Mouse (Mus musculus) CD4-positive helper T cell, adult 2 months (primary cell): Measurements from ENCODE around the gene Omg.

Experiments used
- DNase-seq: peaks from one replicate; pipeline ENCODE4 v3.0.0-alpha.2; 2012; ENCODE audit warnings: low read depth, missing footprints, low spot score

Omg gene

GRCm38 (mm10) chr11:79515798-79516197 is 11.9 kb upstream of the Omg start:
- DNase-seq: no peak

GRCm38 (mm10) chr11:79515331-79515730 is 11.4 kb upstream of the Omg start:
- no peak for DNase-seq

- DNase-seq: no peak
Measured at GRCm38 (mm10) chr11:79511970-79512369, 8.1 kb upstream of the Omg start.

- DNase-seq: no peak
Measured at GRCm38 (mm10) chr11:79504506-79504905, 622 bp upstream of the Omg start.

GRCm38 (mm10) chr11:79502917-79503316 is 967 bp downstream of the Omg start:
- DNase-seq: no peak

GRCm38 (mm10) chr11:79494976-79495800 is 8.7 kb downstream of the Omg start:
- no peak for DNase-seq

- no peak for DNase-seq
Measured at GRCm38 (mm10) chr11:79484721-79485120, 19.2 kb downstream of the Omg start.

GRCm38 (mm10) chr11:79483876-79484528 is 19.9 kb downstream of the Omg start:
- no peak for DNase-seq

GRCm38 (mm10) chr11:79483392-79483791 is 20.5 kb downstream of the Omg start:
- DNase-seq: no peak

GRCm38 (mm10) chr11:79468097-79468496 is 35.8 kb downstream of the Omg start:
- DNase-seq: no peak

- DNase-seq: peak; percentile 90
Measured at GRCm38 (mm10) chr11:79460756-79461450, 43.0 kb downstream of the Omg start.

- no peak for DNase-seq
Measured at GRCm38 (mm10) chr11:79459846-79460245, 44.0 kb downstream of the Omg start.

GRCm38 (mm10) chr11:79457928-79458327 is 46.0 kb downstream of the Omg start:
- no peak for DNase-seq

- DNase-seq: no peak
Measured at GRCm38 (mm10) chr11:79452966-79453365, 50.9 kb downstream of the Omg start.
